Mouse (Mus musculus) ES-E14 (cell line): ENCODE measurements at regions not wholly inside any gene's neighbourhood (a gene's known extent, or its start where the extent isn't known, plus 50 kb on each side); places are given as distances from the start of the nearest gene placed in this dataset.

Experiments used
- DNase-seq: peaks from one replicate; pipeline ENCODE4 v3.0.0-alpha.2; 2013; ENCODE audit warnings: low read depth, low spot score
- H3K27ac ChIP-seq: 2 replicates; pipeline ENCODE4 v1.5.1; 2012; ENCODE audit warnings: low read depth, mild to moderate bottlenecking, low read length, moderate library complexity, mixed read lengths; ENCODE audit not compliant: poor library complexity, insufficient read depth, severe bottlenecking
- H3K36me3 ChIP-seq: 2 replicates; pipeline ENCODE4 v1.6.1; 2012; ENCODE audit warnings: mild to moderate bottlenecking, low read length, moderate library complexity, mixed read lengths; ENCODE audit not compliant: control insufficient read depth, poor library complexity, insufficient read depth, severe bottlenecking
- H3K4me1 ChIP-seq, 2 experiments: fragments of 150-350 bp in 1 of 2; sonication (generic) in 1 of 2; 2 replicates each; pipeline ENCODE4 v1.6.1; 2012; ENCODE audit warnings: low read length in 2 of 2, mild to moderate bottlenecking in 1 of 2, mixed read lengths in 1 of 2; ENCODE audit not compliant: control insufficient read depth in 2 of 2, insufficient read depth in 2 of 2, poor library complexity in 1 of 2
- H3K4me3 ChIP-seq, 2 experiments: fragments of 150-350 bp in 1 of 2; sonication (generic) in 1 of 2; 2 replicates each; pipeline ENCODE4 v1.5.1; 2012; ENCODE audit warnings: low read length in 2 of 2, low read depth in 1 of 2, mild to moderate bottlenecking in 1 of 2, mixed read lengths in 1 of 2; ENCODE audit not compliant: insufficient read depth in 1 of 2, poor library complexity in 1 of 2, severe bottlenecking in 1 of 2
- H3K9ac ChIP-seq: 2 replicates; pipeline ENCODE4 v1.6.1; 2012; ENCODE audit warnings: low read depth, mild to moderate bottlenecking, low read length, mixed read lengths; ENCODE audit not compliant: poor library complexity, insufficient read depth, severe bottlenecking
- H3K9me3 ChIP-seq: fragments of 150-350 bp; sonication (generic); 2 replicates; pipeline ENCODE4 v1.6.1; 2012; ENCODE audit warnings: low read depth, mild to moderate bottlenecking, low read length; ENCODE audit not compliant: control insufficient read depth, insufficient read depth
- CHD2 ChIP-seq: IDR thresholded peaks from 2 replicates; pipeline ENCODE4 v1.6.1; 2014; ENCODE audit warnings: mild to moderate bottlenecking, low read depth, low read length, inconsistent platforms
- HCFC1 ChIP-seq: IDR thresholded peaks from 2 replicates; pipeline ENCODE4 v1.6.1; 2012; ENCODE audit warnings: low read length, inconsistent platforms, borderline replicate concordance; ENCODE audit not compliant: insufficient read depth
- MAFK ChIP-seq: IDR thresholded peaks from 2 replicates; pipeline ENCODE4 v1.6.1; 2014; ENCODE audit warnings: mild to moderate bottlenecking, low read depth, low read length, inconsistent platforms; ENCODE audit not compliant: insufficient read depth
- ZC3H11A ChIP-seq: IDR thresholded peaks from 2 replicates; pipeline ENCODE4 v1.6.1; 2012; ENCODE audit warnings: low read depth, mild to moderate bottlenecking, inconsistent platforms, low read length, borderline replicate concordance
- ZNF384 ChIP-seq: IDR thresholded peaks from 2 replicates; pipeline ENCODE4 v1.6.1; 2012; ENCODE audit warnings: low read depth, low read length, inconsistent platforms
- in situ Hi-C, 2 experiments: fragments of 600-800 bp; cut with MboI; formaldehyde crosslinking; loops; one replicate each; pipeline ENCODE4 v1.15.1; 2025; ENCODE audit warnings: low sequenced_read_pairs in 2 of 2, inconsistent platforms in 1 of 2; ENCODE audit not compliant: unreplicated experiment in 2 of 2

DNA sequence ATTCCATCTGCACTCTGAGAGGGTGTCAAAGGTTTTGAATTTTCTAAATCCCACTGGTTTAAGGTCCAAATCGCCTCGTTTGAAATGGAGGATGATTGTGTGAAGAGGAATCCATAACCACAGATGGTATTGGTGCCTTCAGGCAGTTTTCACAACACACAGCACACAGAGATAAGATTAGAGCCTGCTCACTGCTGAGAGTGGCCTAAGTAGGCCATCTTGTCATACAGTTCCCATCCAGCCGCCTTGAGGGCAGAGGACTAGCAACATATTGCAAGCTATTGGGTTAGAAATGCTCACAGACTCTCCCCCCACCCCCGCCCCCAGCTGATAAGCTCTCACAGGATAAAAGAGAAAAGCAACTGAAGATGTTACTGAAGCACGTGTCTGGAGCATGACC is 303.8 kb downstream of the Sqor start:
- TF ChIP-seq MAFK (no peak), CHD2 (no peak), ZC3H11A (no peak), HCFC1 (no peak), ZNF384 (no peak)
- Histone ChIP-seq H3K4me3 (no peak overlapping the region), H3K4me1 (no peaks in the 10 kb centered on the region), H3K27ac (no peak overlapping the region), H3K36me3 (no peaks in the 10 kb centered on the region), H3K9ac (no peak overlapping the region), H3K9me3 (no peaks in the 10 kb centered on the region)
- in situ Hi-C loops = no loop called here
- DNase-seq = no peak

DNA sequence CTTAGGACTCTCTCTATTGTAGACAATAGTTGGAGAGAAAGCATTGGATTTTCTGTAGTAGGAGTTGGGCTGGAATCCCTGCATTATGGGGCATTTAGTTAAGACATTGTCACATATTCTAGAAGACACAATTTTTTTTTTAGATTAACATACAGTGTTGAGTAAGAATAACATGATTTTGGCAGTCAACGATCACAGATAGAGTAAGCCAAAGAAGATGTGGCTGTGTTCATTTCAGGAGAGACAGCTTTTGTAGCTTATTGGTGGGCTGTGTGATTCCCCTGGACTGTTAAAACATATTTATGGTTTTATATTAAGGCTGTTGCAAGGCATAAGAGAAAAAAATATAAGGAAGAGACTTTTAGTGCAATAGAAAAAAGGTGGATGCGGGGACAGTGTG is 307.6 kb downstream of the Sqor start:
- Histone ChIP-seq H3K4me1 (no peaks in the 10 kb centered on the region), H3K27ac (no peak overlapping the region), H3K36me3 (no peaks in the 10 kb centered on the region), H3K4me3 (no peak overlapping the region), H3K9me3 (no peaks in the 10 kb centered on the region), H3K9ac (no peak overlapping the region)
- DNase-seq = no peak
- in situ Hi-C loops = no loop called here
- TF ChIP-seq MAFK (no peak), CHD2 (no peak), ZC3H11A (no peak), HCFC1 (no peak), ZNF384 (no peak)

DNA sequence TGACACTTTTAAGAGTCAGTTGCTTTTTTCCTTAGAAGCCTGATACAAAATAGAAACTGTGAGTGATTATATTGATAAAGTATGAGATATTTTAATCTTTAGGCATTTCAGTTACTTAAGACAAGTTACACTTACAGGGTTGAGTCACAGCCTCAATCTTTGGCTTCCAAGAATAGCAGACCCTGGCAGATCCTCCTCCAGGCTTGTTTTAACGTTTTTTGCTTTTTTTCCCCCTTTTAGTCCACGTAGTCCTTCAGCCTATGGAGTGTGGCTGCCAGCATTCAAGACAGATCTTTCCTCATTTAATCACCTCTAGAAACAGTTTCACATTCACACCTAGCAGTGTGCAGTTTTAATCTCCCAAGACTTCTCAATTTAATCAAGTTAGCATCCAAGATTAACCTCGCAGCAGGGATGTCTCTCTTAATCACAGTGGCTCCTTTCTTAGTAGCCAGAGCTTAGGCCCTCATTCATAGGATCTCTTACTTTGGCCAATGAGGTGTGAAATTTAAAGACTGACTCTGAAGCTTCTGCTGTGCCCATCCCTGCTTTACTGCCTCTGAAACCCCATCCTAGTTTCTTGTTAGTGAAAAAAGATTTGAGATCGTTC is 308.5 kb downstream of the Sqor start:
- Histone ChIP-seq H3K9me3 (no peaks in the 10 kb centered on the region), H3K9ac (no peak overlapping the region)
- DNase-seq = no peak

DNA sequence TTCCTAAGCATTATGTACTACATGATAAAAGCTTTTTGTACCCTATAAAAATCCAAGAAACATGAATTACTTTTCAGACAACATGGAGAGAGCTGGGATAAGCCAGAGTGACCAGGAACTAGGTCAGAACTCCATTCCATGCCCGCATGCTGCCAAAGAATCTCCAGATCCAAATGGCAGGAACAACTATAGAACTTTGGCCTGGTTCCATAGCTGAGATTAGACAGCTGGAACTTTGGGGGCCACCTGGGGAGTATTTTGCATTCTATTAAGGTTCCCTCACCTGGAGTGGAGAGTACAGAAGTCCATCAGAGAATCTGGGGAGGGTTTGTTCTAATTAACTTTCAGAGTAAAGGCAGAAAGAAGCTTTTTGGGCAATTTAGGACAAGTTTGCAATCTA is 327.7 kb downstream of the Sqor start:
- no peaks in the 10 kb centered on the region for H3K4me1 ChIP-seq
- H3K4me3 ChIP-seq = no peak overlapping the region
- in situ Hi-C loops = no loop called here
- DNase-seq = no peak
- no peak overlapping the region for H3K9ac ChIP-seq
- no peak for TF ChIP-seq ZNF384
- TF ChIP-seq CHD2 = no peak
- TF ChIP-seq ZC3H11A = no peak
- no peak for TF ChIP-seq MAFK
- no peaks in the 10 kb centered on the region for H3K9me3 ChIP-seq
- H3K27ac ChIP-seq = no peak overlapping the region
- no peaks in the 10 kb centered on the region for H3K36me3 ChIP-seq

More for the DNA sequence above, 308.5 kb downstream of the Sqor start:
- Histone ChIP-seq H3K36me3 (no peaks in the 10 kb centered on the region), H3K4me3 (no peak overlapping the region), H3K4me1 (no peaks in the 10 kb centered on the region), H3K27ac (no peak overlapping the region)
- in situ Hi-C loops = no loop called here
- TF ChIP-seq MAFK (no peak), CHD2 (no peak), ZNF384 (no peak), HCFC1 (no peak), ZC3H11A (no peak)

DNA sequence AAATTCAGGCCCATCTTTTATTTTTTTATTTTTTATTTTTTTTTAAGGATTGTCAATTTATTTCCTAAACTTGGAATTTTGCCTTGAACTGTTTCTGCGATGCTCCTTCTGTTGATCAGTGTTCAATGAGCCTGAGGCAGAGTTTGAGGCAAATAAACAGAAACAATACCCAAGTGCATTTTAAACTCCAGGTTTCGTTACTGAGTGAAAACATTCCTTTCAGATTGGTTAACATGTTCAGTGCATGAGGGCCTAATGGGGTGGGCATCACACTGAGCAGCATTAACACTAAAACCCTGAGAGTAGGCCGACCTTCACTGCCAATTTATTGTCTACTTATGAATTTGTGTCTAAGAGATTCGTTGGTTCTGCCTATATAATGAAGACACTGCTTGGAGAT is 338.5 kb downstream of the Sqor start:
- in situ Hi-C loops = no loop called here
- Histone ChIP-seq H3K27ac (no peak overlapping the region), H3K4me3 (no peak overlapping the region), H3K4me1 (no peaks in the 10 kb centered on the region), H3K36me3 (no peaks in the 10 kb centered on the region), H3K9me3 (no peaks in the 10 kb centered on the region), H3K9ac (no peak overlapping the region)
- DNase-seq = no peak
- TF ChIP-seq HCFC1 (no peak), MAFK (no peak), ZC3H11A (no peak)
